Mouse (Mus musculus) left cerebral cortex, postnatal 36 days (tissue): Measurements from ENCODE around the gene Tnp2. TPM values are rescaled to one million over a fixed set of nuclear protein-coding genes. Genes with fewer than 3 reads are reported as not detected.

ENCODE experiments used
- DNase-seq, 2 experiments: peaks; one replicate each; pipeline ENCODE4 v3.0.0; 2021 to 2022; ENCODE audit warnings: low spot score in 2 of 2, mixed read lengths in 1 of 2
- intact Hi-C: fragments of 180-260 bp; cut with DNase I; formaldehyde crosslinking; loops from one replicate; pipeline ENCODE4 v1.15.1; 2025
- total RNA-seq, 2 experiments: library from RNA; stranded (reverse); gene quantifications; 2 replicates each; pipeline ENCODE4 v1.2.3; 2021

Tnp2 gene
- total RNA-seq, 2 experiments from 2014 or later = not detected

DNA sequence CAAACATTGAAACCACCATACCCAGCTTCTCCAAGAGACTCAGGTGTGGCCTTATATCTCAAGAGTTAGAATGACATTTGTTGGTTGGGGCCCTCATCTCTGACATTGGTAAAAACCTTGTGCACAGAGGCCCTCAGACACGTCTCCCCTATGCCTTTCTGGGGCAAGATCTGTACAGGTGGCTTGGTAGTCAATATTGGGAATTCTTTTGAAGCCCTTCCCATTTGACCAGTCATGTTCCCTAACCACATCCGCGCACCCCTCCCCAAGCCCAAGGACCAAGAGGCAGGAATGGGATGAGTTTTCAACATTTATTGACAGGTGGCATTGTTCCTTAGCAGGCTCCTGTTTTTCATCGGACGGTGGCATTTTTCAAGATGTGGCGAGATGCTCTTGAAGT is 7.6 kb upstream of the Tnp2 start, which contains the start of gene Prm2:
Gene Prm2, minus strand, starts transcription at position 101 of the 400 bp plus-strand sequence.
- intact Hi-C loops = no loop called here
- no peak for DNase-seq

DNA sequence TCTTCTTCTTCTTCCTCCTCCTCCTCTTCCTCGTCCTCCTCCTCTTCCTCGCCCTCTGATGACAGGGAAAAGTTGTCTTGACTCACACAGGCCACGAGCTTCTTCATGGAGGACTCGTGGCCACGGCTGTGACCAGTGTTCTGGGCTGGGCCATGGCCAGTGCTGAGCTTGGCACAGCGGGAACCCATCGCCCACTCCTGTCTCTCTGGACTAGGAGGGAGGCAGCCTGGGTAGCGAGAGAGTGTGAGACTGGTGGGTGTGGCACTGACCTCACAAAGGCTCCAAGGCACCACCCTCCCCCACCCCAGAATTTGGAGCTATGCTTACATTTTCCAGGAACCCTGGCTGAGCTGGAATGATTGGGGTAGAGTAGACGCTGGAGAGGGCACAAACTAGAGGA is 2.2 kb upstream of the Tnp2 start, which contains the start of gene Prm3:
Gene Prm3, minus strand, starts transcription at position 213 of the 400 bp plus-strand sequence.
- intact Hi-C loops = no loop called here
- DNase-seq = no peak

DNA sequence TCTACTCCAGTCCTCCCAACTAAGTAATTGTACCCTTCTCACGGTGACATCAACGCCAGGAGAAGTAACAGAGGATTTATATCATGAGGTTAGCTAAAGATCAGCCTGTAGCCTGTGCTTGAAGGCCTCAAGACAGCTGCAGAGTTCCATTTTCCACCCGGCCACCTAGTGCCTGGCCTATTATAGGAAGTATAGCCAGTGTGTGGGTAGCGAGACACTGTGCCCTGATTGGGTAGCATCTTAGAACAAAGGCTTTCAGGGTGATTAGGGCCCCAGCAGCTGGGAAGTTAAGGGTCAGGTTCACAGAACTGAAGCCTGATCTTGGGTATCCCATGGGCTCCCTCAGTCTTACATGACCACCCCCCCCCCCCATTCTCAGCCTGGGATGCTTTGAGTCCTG is 406 bp upstream of the Tnp2 start:
- intact Hi-C loops = loop anchor here (5.0 to 10.0 kb wide), 2 partner anchors 124 to 162 kb away; no protein-coding TSS in a partner anchor
- DNase-seq = no peak

DNA sequence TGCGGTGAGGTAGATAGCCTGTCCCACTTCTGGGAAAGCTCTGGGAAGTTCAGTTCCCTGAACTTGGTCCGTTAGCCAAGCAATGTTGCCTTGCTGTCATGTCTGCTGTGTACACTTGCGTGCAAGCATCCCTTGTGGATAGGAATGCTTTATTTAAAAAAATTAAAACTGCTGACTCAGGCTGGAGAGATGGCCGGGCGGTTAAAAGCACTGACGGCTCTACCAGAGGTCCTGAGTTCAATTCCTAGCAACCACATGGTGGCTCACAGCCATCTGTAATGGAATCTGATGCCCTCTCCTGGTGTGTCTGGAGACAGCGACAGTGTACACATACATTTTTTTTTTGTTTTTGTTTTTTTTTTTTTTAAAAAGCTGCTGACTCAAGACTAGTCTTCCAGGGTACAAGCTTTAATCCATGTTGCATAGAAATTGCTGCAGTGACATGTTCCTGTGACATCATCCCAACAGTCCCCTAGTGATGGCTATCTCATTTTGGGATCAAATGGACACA is 857 bp downstream of the Tnp2 start:
- no peak for DNase-seq
- intact Hi-C loops = loop anchor here (5.0 to 10.0 kb wide), 2 partner anchors 123 to 160 kb away; no protein-coding TSS in a partner anchor

DNA sequence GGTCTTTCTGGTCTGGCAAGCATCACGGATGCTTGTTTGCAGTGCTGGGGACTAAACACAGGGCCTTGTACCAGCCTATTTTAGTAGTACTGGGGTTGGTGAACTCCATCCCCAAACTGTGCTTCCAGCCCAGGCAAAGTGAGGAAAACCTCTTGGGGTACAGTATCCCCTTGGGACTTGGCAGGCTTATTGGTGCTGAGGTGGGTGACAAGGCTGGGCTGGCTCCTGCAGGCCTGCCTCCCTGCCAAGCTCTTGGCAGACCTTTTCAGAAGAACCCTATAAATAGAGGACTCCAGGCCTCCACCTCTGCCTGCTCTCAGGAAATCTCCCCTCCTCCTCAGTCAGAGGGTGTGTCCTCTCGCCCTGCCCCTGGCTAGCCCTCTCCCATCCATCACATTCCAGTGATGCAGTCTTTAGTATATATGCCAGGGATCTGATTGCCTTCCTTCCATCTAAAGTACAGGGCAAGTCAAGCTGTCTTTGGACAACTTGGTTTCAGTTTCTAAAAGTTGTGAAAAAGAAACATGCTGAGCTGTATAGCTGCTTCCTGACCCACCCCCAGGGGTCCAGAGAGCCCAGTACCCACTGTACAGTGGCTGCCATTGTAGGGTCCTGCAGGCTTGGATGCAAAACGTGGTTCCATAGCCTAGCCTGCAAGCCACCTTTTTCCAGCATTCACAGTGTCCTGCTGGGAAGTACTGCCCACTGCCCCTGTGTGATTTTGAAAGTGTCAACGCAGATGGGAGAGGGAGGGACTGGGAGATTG is 1.5 kb downstream of the Tnp2 start:
- intact Hi-C loops = loop anchor here (5.0 to 10.0 kb wide), 2 partner anchors 122 to 160 kb away; no protein-coding TSS in a partner anchor
- DNase-seq = no peak

DNA sequence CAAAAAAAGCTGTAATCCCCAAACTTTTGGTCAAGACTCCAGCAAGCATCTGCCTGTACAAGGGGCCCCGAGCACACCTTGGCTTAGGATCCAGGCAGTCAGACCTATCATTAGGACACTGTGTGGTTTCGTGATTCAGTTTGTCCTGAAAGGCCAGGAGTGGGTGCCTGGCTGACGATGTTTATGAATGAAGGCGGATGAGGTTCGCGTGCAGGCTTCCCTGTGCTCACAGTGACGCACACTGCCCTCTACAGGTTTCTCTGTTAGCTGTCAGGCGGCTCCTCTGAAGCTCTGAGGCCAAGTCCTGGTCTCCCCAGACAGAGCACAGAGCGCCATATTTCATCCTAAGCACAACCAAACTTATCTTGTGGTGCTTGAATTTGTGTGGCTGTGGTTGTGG is 2.2 kb downstream of the Tnp2 start:
- peak; percentile 72 to 73 for DNase-seq
- intact Hi-C loops = loop anchor here (5.0 to 10.0 kb wide), 2 partner anchors 121 to 159 kb away; no protein-coding TSS in a partner anchor

DNA sequence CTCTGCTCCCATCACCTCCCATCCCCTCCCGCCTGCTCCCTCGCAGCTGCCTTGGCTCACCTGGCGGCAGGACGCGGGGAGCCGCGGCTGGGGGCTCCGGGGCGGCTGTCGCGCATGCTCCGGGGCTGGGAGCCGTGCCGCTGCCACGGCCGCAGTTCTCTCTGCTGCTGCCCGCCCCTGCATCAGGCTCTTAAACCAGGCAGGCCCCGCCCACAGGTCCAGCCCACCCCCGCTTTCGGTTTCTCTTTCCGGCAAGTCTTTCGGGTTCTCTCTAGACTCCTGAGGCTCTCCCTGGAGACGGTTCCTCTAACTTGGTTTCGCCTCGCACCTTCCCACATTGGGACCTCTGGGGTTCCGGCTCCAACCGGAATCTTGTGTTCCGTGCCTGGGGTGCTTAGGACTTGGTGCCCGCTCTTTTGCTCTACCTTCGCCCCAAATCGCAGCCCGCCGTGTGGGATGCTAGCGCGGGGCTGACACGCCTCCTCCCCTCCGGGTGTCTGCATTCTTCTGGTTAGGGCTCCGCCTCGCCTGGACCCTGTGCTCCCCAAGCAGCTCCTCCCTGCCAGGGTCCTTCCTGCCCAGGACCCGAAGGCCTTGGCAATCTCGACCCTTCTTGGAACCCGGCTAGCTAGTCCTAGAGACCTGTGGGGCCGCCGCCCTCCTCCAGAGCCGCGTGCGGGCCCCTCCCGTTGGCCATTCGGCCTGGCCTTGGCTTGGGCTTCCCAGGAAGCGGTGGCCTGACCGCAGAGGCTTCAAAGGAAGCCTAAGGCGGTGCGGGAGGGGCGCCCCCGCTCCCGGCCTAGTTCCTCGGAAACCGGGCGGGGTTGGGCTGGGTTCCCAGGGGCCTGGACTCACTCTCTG is 2.9 kb downstream of the Tnp2 start, which contains the start of gene Socs1:
Gene Socs1, minus strand, starts transcription at position 166 of the 861 bp plus-strand sequence.
- intact Hi-C loops = loop anchor here (2.0 to 10.0 kb wide), 3 partner anchors 121 to 215 kb away; no protein-coding TSS in a partner anchor
- peak; percentile 73 to 81 for DNase-seq

DNA sequence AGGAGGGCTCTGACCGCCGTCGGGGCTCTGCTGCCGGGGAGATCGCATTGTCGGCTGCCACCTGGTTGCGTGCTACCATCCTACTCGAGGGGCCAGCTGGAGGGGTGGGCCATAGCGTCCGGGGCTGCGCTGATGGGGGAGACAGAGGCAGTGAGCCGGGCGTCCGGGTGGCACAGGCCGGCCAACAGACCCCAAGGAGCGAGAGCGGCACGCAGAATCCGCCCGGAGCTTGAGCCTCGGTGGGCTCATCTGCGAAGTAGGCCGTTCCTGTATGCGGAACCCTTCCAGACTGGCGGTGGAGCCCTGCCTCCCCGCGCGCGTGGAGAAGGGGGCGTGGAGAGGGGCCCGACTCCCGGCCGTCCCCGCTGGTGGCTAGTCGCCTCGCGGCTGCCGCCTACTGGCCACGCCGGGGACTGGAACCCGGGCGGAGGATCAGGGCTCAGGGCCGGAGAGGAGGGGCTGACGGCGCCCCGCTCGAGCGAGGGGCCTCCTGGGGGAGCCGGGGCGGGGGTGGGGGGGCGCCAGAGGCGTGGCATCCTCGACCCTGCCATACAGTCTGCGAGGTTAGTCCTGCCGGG is 3.6 kb downstream of the Tnp2 start:
- peak; percentile 81 to 82 for DNase-seq
- intact Hi-C loops = loop anchor here (2.0 to 10.0 kb wide), 3 partner anchors 120 to 214 kb away; no protein-coding TSS in a partner anchor

DNA sequence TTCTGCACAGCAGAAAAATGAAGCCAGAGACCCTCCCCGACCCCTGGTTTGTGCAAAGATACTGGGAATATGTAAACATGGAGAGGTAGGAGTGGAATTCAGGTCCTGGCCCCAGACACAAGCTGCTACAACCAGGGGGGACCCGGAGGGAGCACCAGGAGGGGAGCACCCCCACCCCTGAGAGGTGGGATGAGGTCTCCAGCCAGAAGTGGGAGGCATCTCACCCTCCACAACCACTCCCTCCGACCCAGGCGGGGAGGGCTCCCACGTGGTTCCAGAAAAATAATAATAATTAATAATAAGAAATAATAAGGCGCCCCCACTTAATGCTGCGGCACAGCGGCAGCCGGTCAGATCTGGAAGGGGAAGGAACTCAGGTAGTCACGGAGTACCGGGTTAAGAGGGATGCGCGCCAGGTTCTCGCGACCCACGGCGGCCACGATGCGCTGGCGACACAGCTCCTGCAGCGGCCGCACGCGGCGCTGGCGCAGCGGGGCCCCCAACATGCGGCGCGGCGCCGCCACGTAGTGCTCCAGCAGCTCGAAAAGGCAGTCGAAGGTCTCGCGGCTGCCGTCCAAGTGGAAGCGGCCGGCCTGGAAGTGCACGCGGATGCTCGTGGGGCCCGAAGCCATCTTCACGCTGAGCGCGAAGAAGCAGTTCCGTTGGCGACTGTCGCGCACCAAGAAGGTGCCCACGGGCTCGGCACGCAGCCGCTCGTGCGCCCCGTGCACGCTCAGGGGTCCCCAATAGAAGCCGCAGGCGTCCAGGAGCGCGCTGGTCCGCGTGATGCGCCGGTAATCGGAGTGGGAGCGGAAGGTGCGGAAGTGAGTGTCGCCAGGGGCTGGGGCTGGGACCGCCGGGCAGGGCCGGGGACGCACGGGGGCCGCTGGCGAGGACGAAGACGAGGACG is 4.3 kb downstream of the Tnp2 start:
- intact Hi-C loops = loop anchor here (2.0 to 10.0 kb wide), 2 partner anchors 119 to 213 kb away; no protein-coding TSS in a partner anchor
- peak; percentile 33 to 35 for DNase-seq

DNA sequence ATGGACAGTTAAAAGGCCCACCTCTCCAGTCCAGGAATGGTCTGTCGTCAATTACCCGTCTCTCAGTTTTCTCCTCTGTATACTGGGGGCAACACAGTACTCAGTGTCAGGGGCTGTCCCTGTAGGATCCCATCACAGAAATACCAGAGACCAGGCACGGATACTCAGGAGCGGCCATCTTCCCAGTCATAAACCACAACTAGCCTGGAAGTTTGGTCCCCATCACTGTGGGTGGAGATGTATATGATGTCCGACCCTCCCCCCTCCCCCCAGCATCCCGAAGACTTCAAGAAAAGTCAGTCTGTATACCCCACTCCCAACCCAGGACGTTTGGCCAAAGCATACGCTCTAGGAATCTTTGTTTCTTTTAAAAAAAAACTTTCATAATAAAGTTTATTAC is 5.0 kb downstream of the Tnp2 start:
- intact Hi-C loops = loop anchor here (10.0 kb wide), 1 partner anchor 119 kb away; no protein-coding TSS in a partner anchor
- no peak for DNase-seq

DNA sequence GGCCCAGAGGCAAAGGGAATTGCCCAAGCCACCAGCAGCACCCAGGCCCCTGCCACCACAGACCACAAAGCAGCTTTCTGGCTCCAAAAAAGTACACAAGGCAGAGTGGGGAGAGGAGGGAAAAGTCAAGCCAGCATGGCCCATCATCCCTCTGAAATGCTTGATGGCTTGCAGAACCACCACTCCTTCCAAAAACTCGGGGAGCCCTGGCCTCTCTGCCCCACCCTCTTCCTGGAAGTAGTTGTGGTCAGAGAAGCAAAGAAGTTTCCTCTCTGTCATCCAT is 5.4 kb downstream of the Tnp2 start:
- DNase-seq = no peak
- intact Hi-C loops = loop anchor here (10.0 kb wide), 1 partner anchor 118 kb away; no protein-coding TSS in a partner anchor

DNA sequence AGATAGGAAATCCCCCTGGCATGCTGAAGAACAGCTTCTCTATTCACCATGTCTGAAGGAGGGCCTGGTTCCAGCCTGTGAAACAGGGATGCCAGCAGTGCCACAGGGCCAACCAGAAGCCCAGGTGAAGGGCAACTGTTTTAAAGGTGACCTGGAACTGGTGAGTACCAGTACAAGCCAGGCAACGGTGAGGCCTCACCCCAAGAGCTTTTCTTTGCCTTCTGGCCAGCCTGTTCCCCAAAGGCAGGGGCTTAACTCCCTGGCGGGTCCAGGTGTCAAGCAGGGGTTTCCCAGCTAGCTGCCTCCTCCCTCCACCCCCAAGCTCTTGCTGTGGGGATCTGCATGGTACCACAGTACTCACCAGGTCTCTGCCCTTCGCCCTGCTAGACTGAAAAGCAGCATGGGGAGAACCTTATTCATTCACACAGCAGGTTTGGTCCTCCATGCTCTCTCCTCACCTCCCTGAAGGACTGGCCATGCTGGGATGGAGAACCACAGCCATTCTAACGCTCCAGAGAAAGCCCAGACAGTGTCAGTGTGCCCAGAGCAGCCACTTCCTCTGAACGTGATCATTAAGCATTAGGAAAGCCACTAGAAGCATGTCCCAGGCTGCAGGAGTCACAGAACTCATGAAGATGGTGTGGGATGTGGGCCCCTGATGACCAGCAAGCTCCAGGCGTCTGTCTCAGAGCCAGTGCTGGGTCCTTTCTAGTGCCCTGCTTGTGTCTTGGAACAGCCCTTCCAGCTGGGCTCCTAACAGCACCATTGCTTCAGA is 5.9 kb downstream of the Tnp2 start:
- intact Hi-C loops = loop anchor here (10.0 kb wide), 1 partner anchor 118 kb away; no protein-coding TSS in a partner anchor
- no peak for DNase-seq

DNA sequence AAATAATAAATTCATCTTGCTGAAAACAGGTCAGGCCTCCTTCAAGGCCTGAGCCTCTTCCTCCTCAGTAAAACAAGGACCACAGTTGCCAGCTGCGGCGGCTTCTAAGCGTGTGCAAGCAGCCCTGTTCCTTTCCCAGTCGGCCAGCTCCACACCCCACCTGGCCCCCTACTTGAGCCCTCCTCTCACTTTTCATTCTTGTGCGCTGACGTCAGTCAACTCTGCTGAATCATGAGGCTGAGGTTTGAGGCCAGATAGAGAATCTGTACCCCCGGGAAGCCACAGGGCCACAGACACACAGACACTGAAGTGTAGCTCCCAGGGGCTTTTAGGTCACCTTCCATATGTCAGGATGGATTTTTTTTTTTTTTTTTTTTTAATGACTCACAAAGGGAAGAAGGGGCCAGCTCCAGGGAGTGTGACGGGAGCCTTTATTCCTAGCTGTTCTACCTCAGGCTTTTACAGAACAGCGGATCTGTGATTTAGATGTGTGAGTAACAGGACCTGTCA is 6.5 kb downstream of the Tnp2 start:
- intact Hi-C loops = loop anchor here (10.0 kb wide), 1 partner anchor 117 kb away; no protein-coding TSS in a partner anchor
- no peak for DNase-seq

DNA sequence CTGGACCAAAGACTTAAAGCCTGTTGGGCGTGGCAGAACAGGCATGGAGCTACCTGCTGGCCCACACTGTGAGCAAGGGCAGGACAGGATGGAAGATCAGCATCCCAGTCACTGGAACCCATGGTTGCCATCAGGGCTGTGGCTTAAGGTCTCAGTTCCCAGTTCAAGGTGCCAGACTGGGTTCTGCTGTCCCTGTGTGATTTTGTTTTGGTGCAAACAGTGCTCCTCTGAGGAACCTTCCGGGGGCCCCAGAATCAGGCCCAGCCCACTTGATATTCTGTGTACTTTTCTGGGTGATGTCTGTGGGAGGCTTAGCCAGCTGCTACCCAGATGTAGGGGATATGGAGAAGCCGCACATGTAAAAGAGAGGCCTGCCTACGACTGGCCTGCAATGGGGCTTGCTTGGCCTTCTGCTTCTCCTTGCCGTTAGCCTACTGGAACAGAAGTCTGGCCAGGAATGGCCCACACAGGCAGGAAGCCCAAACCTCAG is 7.8 kb downstream of the Tnp2 start:
- intact Hi-C loops = loop anchor here (10.0 kb wide), 1 partner anchor 116 kb away; no protein-coding TSS in a partner anchor
- no peak for DNase-seq

DNA sequence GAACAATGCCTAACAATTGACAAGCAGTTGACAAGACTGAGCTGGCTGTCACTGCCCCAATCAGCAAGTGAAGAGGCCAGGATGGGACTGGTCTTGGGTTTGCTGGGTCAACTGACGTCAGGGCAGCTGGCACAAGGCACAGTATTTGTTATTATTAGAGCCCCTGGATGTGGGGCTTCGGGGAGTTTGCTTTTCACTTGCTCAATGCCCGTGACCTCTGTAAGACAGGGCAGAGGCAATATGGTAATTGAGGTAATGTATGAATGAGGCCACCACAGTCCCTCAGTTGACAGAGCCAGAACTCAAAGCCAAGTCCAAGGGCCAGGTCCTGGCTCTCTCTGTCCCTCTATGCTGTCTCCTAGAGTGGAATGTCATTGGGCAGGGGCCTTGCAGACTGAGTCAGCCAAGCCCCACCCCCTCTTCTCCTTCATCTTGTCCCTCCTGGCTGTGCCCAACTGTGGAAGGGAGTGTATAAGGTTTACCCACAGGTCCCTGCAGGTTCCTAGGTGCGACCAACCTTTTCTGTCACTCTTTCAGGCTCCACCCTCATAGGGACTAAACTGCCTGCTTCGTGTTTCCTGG is 10.8 kb downstream of the Tnp2 start:
- intact Hi-C loops = no loop called here
- no peak for DNase-seq

DNA sequence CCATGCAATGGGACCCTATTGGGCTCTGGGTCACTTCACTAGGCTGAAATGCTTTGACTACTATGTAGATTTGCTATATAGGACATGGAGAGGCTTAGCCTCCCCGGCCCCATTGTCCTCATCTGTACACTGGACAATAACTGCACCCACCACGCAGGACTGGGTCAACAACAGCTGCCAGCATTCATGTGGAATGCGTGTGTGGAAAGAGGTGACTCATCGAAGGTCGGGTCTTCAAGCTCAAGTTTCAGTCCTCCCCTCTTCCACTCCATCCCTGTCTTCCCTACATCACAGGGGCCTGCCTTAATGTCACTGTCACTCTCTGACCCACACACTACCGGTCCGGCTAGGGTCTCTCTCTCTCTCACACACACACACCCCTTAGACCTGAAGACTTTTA is 12.1 kb downstream of the Tnp2 start:
- no peak for DNase-seq
- intact Hi-C loops = no loop called here

DNA sequence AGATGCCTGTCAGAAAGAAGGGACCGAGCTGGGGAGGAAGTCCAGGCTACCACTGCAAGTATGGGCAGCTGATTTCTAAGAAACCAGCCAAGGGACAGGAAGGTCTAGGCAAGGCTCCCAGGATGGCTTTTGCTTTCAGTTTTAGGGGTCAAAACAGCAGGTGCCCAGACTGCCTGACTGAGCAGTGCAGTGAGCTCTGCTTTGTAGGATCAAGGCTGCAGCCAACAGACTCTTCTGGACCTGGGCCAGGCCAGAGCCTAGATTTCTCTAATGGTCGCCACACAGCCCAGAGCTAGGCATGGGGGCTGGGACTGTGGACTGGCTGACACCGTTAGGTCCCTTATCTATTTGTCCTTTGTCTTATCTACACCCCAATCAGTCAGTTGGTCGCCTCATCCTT is 13.7 kb downstream of the Tnp2 start:
- intact Hi-C loops = no loop called here
- DNase-seq = no peak
